Mouse (Mus musculus) hindbrain, embryonic 13.5 days (tissue): Measurements from ENCODE around the gene 1810010D01Rik. TPM values are rescaled to one million over a fixed set of nuclear protein-coding genes. Genes with fewer than 3 reads are reported as not detected.

Source experiments
- polyA plus RNA-seq: library from polyadenylated mRNA; unstranded; fragments of >200 nt; fragmentation: Nextera tagmentation; extraction: Ambion mirVana; gene quantifications from 2 replicates; pipeline ENCODE4 v1.2.1, GENCODE M21; 2015

The 1810010D01Rik gene
- polyA plus RNA-seq, 1 experiment from 2014 or later, result not detected

Other genes starting within 250 kb of the 1810010D01Rik start
- gene Tpcn2, start 75.9 kb upstream of the 1810010D01Rik start, polyA plus RNA-seq, result 3.3 TPM in 2 replicates
- 2.2 and 2.7 TPM in 2 replicates for gene Mrgprf, start 92.7 kb upstream of the 1810010D01Rik start, polyA plus RNA-seq
- gene Mrgprd, start 106.7 kb upstream of the 1810010D01Rik start, polyA plus RNA-seq, result not detected in 2 replicates